Mouse (Mus musculus) CH12.LX (cell line): ENCODE data around the gene Fkbp3. TPM values are rescaled to one million over a fixed set of nuclear protein-coding genes. Genes with fewer than 3 reads are reported as not detected.

ENCODE experiments used
- DNase-seq: peaks from one replicate; pipeline ENCODE4 v3.0.0-alpha.2; 2013; ENCODE audit errors: extremely low read depth
- H3K27ac ChIP-seq: 2 replicates; pipeline ENCODE4 v1.5.1; 2012; ENCODE audit warnings: low read depth, mild to moderate bottlenecking, control low read depth, moderate library complexity; ENCODE audit not compliant: insufficient read depth
- H3K27me3 ChIP-seq: replicated peaks from 2 replicates; pipeline ENCODE3; 2012; ENCODE audit warnings: inconsistent platforms
- H3K36me3 ChIP-seq, 2 experiments: replicated peaks in 1 of 2; 2 replicates each; pipeline versions ENCODE3 to v1.6.1; 2012; ENCODE audit warnings: inconsistent platforms in 1 of 2, low read length in 1 of 2, mild to moderate bottlenecking in 1 of 2, mixed read lengths in 1 of 2, moderate library complexity in 1 of 2; ENCODE audit not compliant: control insufficient read depth in 1 of 2, insufficient read depth in 1 of 2
- H3K4me1 ChIP-seq, 2 experiments: 2 replicates each; pipeline ENCODE4 v1.6.1; 2012; ENCODE audit warnings: inconsistent platforms in 1 of 2, moderate library complexity in 1 of 2; ENCODE audit not compliant: insufficient read depth in 2 of 2, control insufficient read depth in 1 of 2
- H3K4me2 ChIP-seq: 2 replicates; pipeline ENCODE4 v1.6.1; 2012; ENCODE audit warnings: low read depth, mild to moderate bottlenecking, control low read depth; ENCODE audit not compliant: poor library complexity, insufficient read depth, severe bottlenecking
- H3K4me3 ChIP-seq, 3 experiments: fragments of 150-350 bp in 1 of 3; sonication (generic) in 1 of 3; replicated peaks in 1 of 3; 2 replicates each; pipeline versions ENCODE3 to v1.5.1; 2011 to 2012; ENCODE audit warnings: low read depth in 2 of 3, low read length in 2 of 3, mild to moderate bottlenecking in 2 of 3, moderate library complexity in 2 of 3, control low read depth in 1 of 3, improper control_type of control experiment in 1 of 3, inconsistent platforms in 1 of 3, mixed read lengths in 1 of 3; ENCODE audit not compliant: poor library complexity in 1 of 3
- H3K79me2 ChIP-seq: replicated peaks from 2 replicates; pipeline ENCODE4 v1.6.1; 2012; ENCODE audit warnings: mild to moderate bottlenecking, moderate library complexity; ENCODE audit not compliant: control insufficient read depth, poor library complexity, insufficient read depth, severe bottlenecking; ENCODE audit errors: extremely low read depth
- H3K9ac ChIP-seq: 2 replicates; pipeline ENCODE4 v1.6.1; 2012; ENCODE audit warnings: low read depth, mild to moderate bottlenecking, control low read depth, moderate library complexity; ENCODE audit not compliant: insufficient read depth
- H3K9me3 ChIP-seq: replicated peaks from 2 replicates; pipeline ENCODE3; 2012; ENCODE audit warnings: low read length, inconsistent platforms, mixed read lengths
- CHD1 ChIP-seq: IDR thresholded peaks from 2 replicates; pipeline ENCODE4 v1.6.1; 2012; ENCODE audit warnings: low read depth, low read length, improper control_type of control experiment, inconsistent platforms
- CHD2 ChIP-seq: IDR thresholded peaks from 2 replicates; pipeline ENCODE4 v1.6.1; 2011; ENCODE audit warnings: low read length, improper control_type of control experiment
- CTCF ChIP-seq, 2 experiments: IDR thresholded peaks in 1 of 2; conservative IDR thresholded peaks in 1 of 2; 2 replicates each; pipeline ENCODE4 v1.5.1; 2011 to 2012; ENCODE audit warnings: low read depth in 2 of 2, low read length in 2 of 2, improper control_type of control experiment in 1 of 2, inconsistent platforms in 1 of 2, mild to moderate bottlenecking in 1 of 2, moderate library complexity in 1 of 2
- E2F4 ChIP-seq: IDR thresholded peaks from 2 replicates; pipeline ENCODE4 v1.6.1; 2011; ENCODE audit warnings: low read depth, low read length, improper control_type of control experiment; ENCODE audit not compliant: insufficient replicate concordance
- ELF1 ChIP-seq: IDR thresholded peaks from 2 replicates; pipeline ENCODE4 v1.6.1; 2014; ENCODE audit warnings: low read depth, mild to moderate bottlenecking, inconsistent platforms, low read length, improper control_type of control experiment
- EP300 ChIP-seq: IDR thresholded peaks from 2 replicates; pipeline ENCODE4 v1.6.1; 2011; ENCODE audit warnings: low read length, improper control_type of control experiment
- ETS1 ChIP-seq: conservative IDR thresholded peaks from 2 replicates; pipeline ENCODE4 v1.6.1; 2012; ENCODE audit warnings: low read depth, mild to moderate bottlenecking, inconsistent platforms, low read length, improper control_type of control experiment, moderate library complexity
- HCFC1 ChIP-seq: IDR thresholded peaks from 2 replicates; pipeline ENCODE4 v1.6.1; 2012; ENCODE audit warnings: low read depth, mild to moderate bottlenecking, inconsistent platforms, low read length, improper control_type of control experiment
- IRF4 ChIP-seq: IDR thresholded peaks from 2 replicates; pipeline ENCODE4 v1.6.1; 2014; ENCODE audit warnings: low read depth, mild to moderate bottlenecking, inconsistent platforms, low read length, improper control_type of control experiment
- JUN ChIP-seq: IDR thresholded peaks from 2 replicates; pipeline ENCODE4 v1.6.1; 2011; ENCODE audit warnings: low read depth, mild to moderate bottlenecking, low read length, improper control_type of control experiment, moderate library complexity; ENCODE audit not compliant: insufficient read depth
- JUND ChIP-seq: conservative IDR thresholded peaks from 2 replicates; pipeline ENCODE4 v1.6.1; 2011; ENCODE audit warnings: low read depth, low read length, improper control_type of control experiment
- KAT2A ChIP-seq: IDR thresholded peaks from 2 replicates; pipeline ENCODE4 v1.6.1; 2012; ENCODE audit warnings: low read length, improper control_type of control experiment, inconsistent platforms; ENCODE audit not compliant: insufficient replicate concordance
- MAX ChIP-seq: IDR thresholded peaks from 2 replicates; pipeline ENCODE4 v1.6.1; 2011; ENCODE audit warnings: low read length, improper control_type of control experiment
- MAZ ChIP-seq: IDR thresholded peaks from 2 replicates; pipeline ENCODE4 v1.6.1; 2012; ENCODE audit warnings: low read depth, mild to moderate bottlenecking, inconsistent platforms, low read length, improper control_type of control experiment, moderate library complexity
- MEF2A ChIP-seq: IDR thresholded peaks from 2 replicates; pipeline ENCODE4 v1.6.1; 2014; ENCODE audit warnings: low read depth, mild to moderate bottlenecking, inconsistent platforms, low read length, improper control_type of control experiment, borderline replicate concordance
- MXI1 ChIP-seq: IDR thresholded peaks from 2 replicates; pipeline ENCODE4 v1.6.1; 2011; ENCODE audit warnings: mild to moderate bottlenecking, low read depth, low read length, improper control_type of control experiment
- MYC ChIP-seq: IDR thresholded peaks from 2 replicates; pipeline ENCODE4 v1.6.1; 2011; ENCODE audit warnings: low read depth, mild to moderate bottlenecking, improper control_type of control experiment, low read length
- NELFE ChIP-seq: IDR thresholded peaks from 2 replicates; pipeline ENCODE4 v1.6.1; 2011; ENCODE audit warnings: low read depth, low read length, improper control_type of control experiment
- PAX5 ChIP-seq: IDR thresholded peaks from 2 replicates; pipeline ENCODE4 v1.6.1; 2012; ENCODE audit warnings: low read length, inconsistent platforms, mixed read lengths
- POLR2A ChIP-seq: IDR thresholded peaks from 2 replicates; pipeline ENCODE4 v1.6.1; 2011; ENCODE audit warnings: low read depth, mild to moderate bottlenecking, improper control_type of control experiment, low read length
- POLR2AphosphoS2 ChIP-seq: IDR thresholded peaks from 2 replicates; pipeline ENCODE4 v1.6.1; 2011; ENCODE audit warnings: low read depth, low read length, improper control_type of control experiment
- RAD21 ChIP-seq: IDR thresholded peaks from 2 replicates; pipeline ENCODE4 v1.6.1; 2011; ENCODE audit warnings: low read depth, mild to moderate bottlenecking, low read length, improper control_type of control experiment, moderate library complexity
- RCOR1 ChIP-seq: conservative IDR thresholded peaks from 2 replicates; pipeline ENCODE4 v1.6.1; 2012; ENCODE audit warnings: low read depth, mild to moderate bottlenecking, inconsistent platforms, low read length, improper control_type of control experiment
- SIN3A ChIP-seq: IDR thresholded peaks from 2 replicates; pipeline ENCODE4 v1.6.1; 2012; ENCODE audit warnings: low read length, improper control_type of control experiment, inconsistent platforms
- TBP ChIP-seq: conservative IDR thresholded peaks from 2 replicates; pipeline ENCODE4 v1.6.1; 2011; ENCODE audit warnings: low read depth, low read length, improper control_type of control experiment
- UBTF ChIP-seq: IDR thresholded peaks from 2 replicates; pipeline ENCODE4 v1.6.1; 2012; ENCODE audit warnings: low read depth, mild to moderate bottlenecking, inconsistent platforms, low read length, improper control_type of control experiment, moderate library complexity
- USF1 ChIP-seq: IDR thresholded peaks from 2 replicates; pipeline ENCODE4 v1.6.1; 2014; ENCODE audit warnings: low read depth, mild to moderate bottlenecking, inconsistent platforms, low read length, improper control_type of control experiment
- USF2 ChIP-seq: conservative IDR thresholded peaks from 2 replicates; pipeline ENCODE4 v1.6.1; 2011; ENCODE audit warnings: low read depth, low read length, improper control_type of control experiment
- ZKSCAN1 ChIP-seq: IDR thresholded peaks from 2 replicates; pipeline ENCODE4 v1.6.1; 2012; ENCODE audit warnings: low read depth, inconsistent platforms, low read length, improper control_type of control experiment, borderline replicate concordance
- ZMIZ1 ChIP-seq: IDR thresholded peaks from 2 replicates; pipeline ENCODE4 v1.6.1; 2012; ENCODE audit warnings: low read depth, mild to moderate bottlenecking, inconsistent platforms, low read length, improper control_type of control experiment
- ZNF384 ChIP-seq: IDR thresholded peaks from 2 replicates; pipeline ENCODE4 v1.6.1; 2012; ENCODE audit warnings: low read depth, low read length, improper control_type of control experiment, inconsistent platforms
- dilution Hi-C: fragments of 300-500 bp; cut with MboI; formaldehyde crosslinking; loops from 2 replicates; pipeline ENCODE4 v1.14.3; 2020; ENCODE audit warnings: low sequenced_read_pairs; ENCODE audit not compliant: extremely low pct_unique_long_range_greater_than_20kb, extremely low pct_ligation_motif_present
- in situ Hi-C: fragments of 300-500 bp; cut with MboI; formaldehyde crosslinking; loops from 3 replicates; pipeline ENCODE4 v1.14.3; 2019; ENCODE audit warnings: low sequenced_read_pairs, low pct_ligation_motif_present, low pct_unique_long_range_greater_than_20kb, mixed read lengths
- polyA plus RNA-seq: library from polyadenylated mRNA; unstranded; fragments of >175 nt; gene quantifications from 2 replicates; pipeline ENCODE4 v1.2.1, GENCODE M21; 2012; ENCODE audit warnings: low read depth; ENCODE audit not compliant: insufficient read length
- total RNA-seq, 2 experiments: library from RNA; depleted of rRNA; stranded (reverse); fragments of 300-350 nt in 1 of 2; fragments of >200 nt in 1 of 2; gene quantifications; 2 replicates each; pipeline ENCODE4 v1.2.3; 2012 to 2014

The Fkbp3 gene
- total and polyA plus RNA-seq, 3 experiments, result 265 to 518 (median 350) TPM

GRCm38 (mm10) chr12:65075733-65076310 is 2.0 kb upstream of the Fkbp3 start:
- dilution Hi-C loops, result no loop called here
- peak overlapping the region; percentile 87 to 94 (median 92) for H3K4me3 ChIP-seq
- no peak for DNase-seq

GRCm38 (mm10) chr12:65075085-65075732 is 1.4 kb upstream of the Fkbp3 start, which contains the start of gene Fancm:
TSS of gene Fancm (plus strand) at chr12:65075603.
- peaks cover 4 to 23% of the 10 kb centered on the region in 2 experiments for H3K36me3 ChIP-seq
- H3K9me3 ChIP-seq, result no peaks in the 10 kb centered on the region
- H3K4me2 ChIP-seq, result peak within 1 kb of the TSS; percentile 74
- peaks cover 4 to 28% of the 10 kb centered on the region in 2 experiments; a peak in 3 of 4 replicates for H3K4me1 ChIP-seq
- H3K27ac ChIP-seq, result peak within 1 kb of the TSS; percentile 55
- in situ Hi-C loops (no loop called here), dilution Hi-C loops (no loop called here)
- H3K79me2 ChIP-seq, result peaks cover 45% of the 10 kb centered on the region
- DNase-seq, result peak; percentile 93
- H3K4me3 ChIP-seq, result peak within 1 kb of the TSS; percentile 92 to 95 (median 94)
- H3K27me3 ChIP-seq, result no peaks in the 10 kb centered on the region
- H3K9ac ChIP-seq, result peak within 1 kb of the TSS; percentile 86
- TF ChIP-seq MXI1 (peak; percentile 47; the same call in 1 of the 2 replicates), JUND (no peak), ZMIZ1 (peak; percentile 54; the same call in 1 of the 2 replicates), EP300 (no peak), MYC (no peak), RCOR1 (no peak), PAX5 (no peak), CHD1 (0 out of 2 replicates have a peak, but pooled peaks have one; percentile 40), USF2 (no peak), E2F4 (peak; percentile 91; the same call in 1 of the 2 replicates), IRF4 (no peak), ELF1 (peak; percentile 93), RAD21 (no peak), UBTF (no peak), ZKSCAN1 (no peak), KAT2A (0 out of 2 replicates have a peak, but pooled peaks have one; percentile 64), POLR2A (peak; percentile 96), TBP (peak; percentile 88), NELFE (peak; percentile 86), CTCF (conservative IDR thresholded peaks at IDR 0.05 in 1 of 2, IDR thresholded peaks at IDR 0.05 in 1 of 2; ENCODE audit: low read depth in 2 of 2, low read length in 2 of 2) (no peak), ZNF384 (no peak), MAX (peak; percentile 15; the same call in 1 of the 2 replicates), SIN3A (peak; percentile 90), ETS1 (no peak), MAZ (no peak), HCFC1 (peak; percentile 75), CHD2 (peak; percentile 19; the same call in 1 of the 2 replicates), MEF2A (0 out of 2 replicates have a peak, but pooled peaks have one; percentile 6)

More at GRCm38 (mm10) chr12:65075733-65076310, 2.0 kb upstream of the Fkbp3 start:
- TF ChIP-seq MXI1 (no peak; the same call in 1 of the 2 replicates), RAD21 (no peak), JUN (no peak), USF1 (no peak), KAT2A (no peak), TBP (no peak), POLR2AphosphoS2 (no peak), RCOR1 (no peak), MAX (no peak)
- H3K4me1 ChIP-seq, result peaks cover 4 to 24% of the 10 kb centered on the region in 2 experiments; a peak in 3 of 4 replicates
- H3K9me3 ChIP-seq, result no peaks in the 10 kb centered on the region
- in situ Hi-C loops, result no loop called here
- H3K27me3 ChIP-seq, result no peaks in the 10 kb centered on the region
- H3K27ac ChIP-seq, result peak overlapping the region; percentile 55
- peaks cover 7 to 23% of the 10 kb centered on the region in 2 experiments for H3K36me3 ChIP-seq
- H3K4me2 ChIP-seq, result peak overlapping the region; percentile 57
- peaks cover 43% of the 10 kb centered on the region for H3K79me2 ChIP-seq
- peak overlapping the region; percentile 86 for H3K9ac ChIP-seq
